Mouse (Mus musculus) R1 (cell line): ENCODE data around the gene Rab3d.
A peak's percentile ranks its signal among the peaks of the same experiment; 100 is the strongest.

ENCODE experiments used
- DNase-seq: peaks from one replicate; pipeline ENCODE4 v3.0.0-alpha.2; 2018; ENCODE audit warnings: low read depth, low spot score

Gene Rab3d

GRCm38 (mm10) chr9:21938234-21938855 lies 20.4 kb upstream of the Rab3d start:
- no peak for DNase-seq

- DNase-seq, result no peak
Measured at GRCm38 (mm10) chr9:21937711-21938175, 19.8 kb upstream of the Rab3d start.

- DNase-seq, result peak; percentile 98
Measured at GRCm38 (mm10) chr9:21936692-21937570, 18.9 kb upstream of the Rab3d start, which contains the start of gene Plppr2. Plppr2 (plus strand) TSS chr9:21937033.

GRCm38 (mm10) chr9:21935466-21936131 lies 17.6 kb upstream of the Rab3d start:
- no peak for DNase-seq

GRCm38 (mm10) chr9:21934021-21934420 lies 16.0 kb upstream of the Rab3d start:
- no peak for DNase-seq

GRCm38 (mm10) chr9:21932445-21933137 lies 14.6 kb upstream of the Rab3d start:
- DNase-seq, result no peak

GRCm38 (mm10) chr9:21932006-21932405 lies 14.0 kb upstream of the Rab3d start:
- DNase-seq, result no peak

- DNase-seq, result no peak
Measured at GRCm38 (mm10) chr9:21929208-21929607, 11.2 kb upstream of the Rab3d start.

- DNase-seq, result peak; percentile 100
Measured at GRCm38 (mm10) chr9:21927208-21927753, 9.3 kb upstream of the Rab3d start, which contains the start of the genes Ccdc159 and Tmem205. Ccdc159 (plus strand) TSS chr9:21927471. Tmem205 (minus strand) TSS chr9:21927556.

GRCm38 (mm10) chr9:21926784-21927183 lies 8.8 kb upstream of the Rab3d start:
- no peak for DNase-seq

GRCm38 (mm10) chr9:21926155-21926554 lies 8.2 kb upstream of the Rab3d start:
- no peak for DNase-seq

GRCm38 (mm10) chr9:21925506-21925905 lies 7.5 kb upstream of the Rab3d start:
- DNase-seq, result no peak

- no peak for DNase-seq
Measured at GRCm38 (mm10) chr9:21925034-21925433, 7.0 kb upstream of the Rab3d start.

GRCm38 (mm10) chr9:21924099-21924493 lies 6.1 kb upstream of the Rab3d start:
- peak; percentile 71 for DNase-seq

GRCm38 (mm10) chr9:21923490-21924098 lies 5.6 kb upstream of the Rab3d start:
- no peak for DNase-seq

- DNase-seq, result no peak
Measured at GRCm38 (mm10) chr9:21923036-21923435, 5.0 kb upstream of the Rab3d start.

GRCm38 (mm10) chr9:21918692-21919384 lies 846 bp upstream of the Rab3d start:
- DNase-seq, result no peak

GRCm38 (mm10) chr9:21917493-21918034 lies 428 bp downstream of the Rab3d start:
- DNase-seq, result no peak

GRCm38 (mm10) chr9:21916851-21917492 lies 1.0 kb downstream of the Rab3d start:
- DNase-seq, result no peak
